Mouse (Mus musculus): ENCODE results near the gene Trip6. TPM values are rescaled to one million over a fixed set of nuclear protein-coding genes. Genes with fewer than 3 reads are reported as not detected.

Trip6 gene
- polyA plus RNA-seq, 1 experiment from 2014 or later, result 155 TPM

DNA sequence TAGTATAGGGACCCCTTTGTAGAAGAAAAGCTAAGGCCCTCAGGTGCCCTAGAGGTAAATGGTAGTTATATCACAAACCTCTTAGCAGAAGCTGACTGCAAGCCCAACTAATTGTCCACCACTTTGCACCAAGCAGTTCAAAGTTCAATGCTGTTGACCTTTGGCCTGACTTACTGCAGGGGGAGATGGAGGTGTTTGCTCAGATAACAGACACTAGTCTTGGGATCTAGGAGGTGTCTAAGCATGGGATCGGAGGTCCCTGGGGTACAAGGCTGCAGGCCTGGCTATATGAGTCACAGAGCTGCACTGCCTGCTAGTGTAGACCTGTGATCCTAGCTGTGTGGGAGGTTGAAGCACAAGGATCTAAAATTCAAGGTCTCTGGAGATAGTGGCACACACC is 4.4 kb upstream of the Trip6 start:
- ATAC-seq (no peak), DNase-seq (ENCODE audit: low read depth, low spot score) (no peak)
- no peak for TF ChIP-seq CTCF (IDR thresholded peaks at IDR 0.05)
- ChIA-PET CTCF (interaction anchor here (1.3 to 1.5 kb wide), 2 partner anchors 19 to 184 kb away, joined by 4 read pairs; partner anchors contain the start of gene Pop7), POLR2A (no interaction called here)
- in situ Hi-C loops (cut with MboI; ENCODE audit: low pct_unique_long_range_greater_than_20kb), result no loop called here
- H3K27me3 ChIP-seq, result no peaks in the 10 kb centered on the region

DNA sequence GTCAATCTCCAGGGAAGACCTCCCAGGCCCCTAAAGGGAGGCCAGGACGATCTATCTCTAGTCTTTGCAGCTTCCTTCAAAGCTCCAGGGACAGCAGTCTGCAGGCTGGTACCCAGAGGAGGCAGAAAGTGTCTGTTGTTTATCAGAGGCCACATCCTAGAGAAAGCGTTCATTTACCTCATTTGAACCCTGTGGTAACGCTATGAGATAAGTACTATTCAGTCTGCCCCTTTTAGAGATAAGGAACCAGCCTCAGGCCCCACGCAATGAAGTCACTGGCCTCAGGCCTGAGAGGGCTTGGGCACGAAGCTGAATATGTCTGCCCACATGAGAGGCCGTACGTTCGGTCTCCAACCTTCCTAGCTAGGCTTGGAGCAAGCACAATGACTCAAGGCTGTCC is 3.2 kb upstream of the Trip6 start:
- CTCF ChIA-PET, result interaction anchor here (0.9 to 1.3 kb wide), 2 partner anchors 16 to 185 kb away, joined by 3 to 4 read pairs; partner anchors contain the start of genes Pop7 and Slc12a9

DNA sequence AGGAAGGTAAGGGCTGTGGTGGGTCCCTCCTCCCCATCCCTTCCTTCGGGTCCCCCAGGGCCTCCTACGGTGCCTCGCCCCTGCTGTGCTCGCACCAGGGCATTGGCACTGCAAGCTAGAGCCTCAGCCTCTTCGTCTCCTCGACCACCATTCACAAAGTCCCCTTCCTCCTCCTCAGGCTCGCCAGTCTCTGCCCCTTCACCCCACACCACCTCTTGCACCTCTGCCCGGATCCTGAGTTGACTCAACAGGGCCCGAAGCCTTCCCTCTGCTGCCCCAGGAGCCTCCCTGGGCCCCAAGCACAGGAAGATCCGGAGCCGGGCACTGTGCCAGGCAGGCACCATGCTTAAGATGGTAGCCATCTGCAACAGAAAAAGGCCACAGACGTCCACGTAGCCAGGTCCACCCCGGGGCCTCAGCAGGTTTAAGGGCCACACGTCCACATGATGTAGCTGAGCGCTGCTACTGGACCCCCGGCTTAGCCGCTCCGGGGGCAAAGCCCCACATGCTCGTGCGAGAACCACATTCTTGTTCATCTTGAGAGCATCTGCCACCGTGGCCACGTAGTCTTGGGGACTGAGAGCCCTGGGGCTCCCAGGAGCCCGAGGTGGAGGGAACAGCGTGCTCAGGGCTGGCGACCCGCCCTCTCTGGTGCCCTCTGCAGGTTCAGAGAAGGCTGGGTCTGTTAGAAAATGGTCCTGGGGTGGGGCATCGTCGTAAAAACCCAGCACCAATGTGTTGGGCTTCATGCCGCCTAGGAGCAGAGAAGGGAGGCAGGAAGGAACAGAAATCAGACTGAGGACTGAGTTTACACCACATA is 1.1 kb upstream of the Trip6 start:
- TF ChIP-seq CTCF (IDR thresholded peaks at IDR 0.05), result no peak

More for the DNA sequence above, 3.2 kb upstream of the Trip6 start:
- POLR2A ChIA-PET, result no interaction called here
- H3K27me3 ChIP-seq, result no peaks in the 10 kb centered on the region
- in situ Hi-C loops (cut with MboI; ENCODE audit: low pct_unique_long_range_greater_than_20kb), result no loop called here
- TF ChIP-seq CTCF (IDR thresholded peaks at IDR 0.05), result no peak
- ATAC-seq (no peak), DNase-seq (ENCODE audit: low read depth, low spot score) (no peak)

DNA sequence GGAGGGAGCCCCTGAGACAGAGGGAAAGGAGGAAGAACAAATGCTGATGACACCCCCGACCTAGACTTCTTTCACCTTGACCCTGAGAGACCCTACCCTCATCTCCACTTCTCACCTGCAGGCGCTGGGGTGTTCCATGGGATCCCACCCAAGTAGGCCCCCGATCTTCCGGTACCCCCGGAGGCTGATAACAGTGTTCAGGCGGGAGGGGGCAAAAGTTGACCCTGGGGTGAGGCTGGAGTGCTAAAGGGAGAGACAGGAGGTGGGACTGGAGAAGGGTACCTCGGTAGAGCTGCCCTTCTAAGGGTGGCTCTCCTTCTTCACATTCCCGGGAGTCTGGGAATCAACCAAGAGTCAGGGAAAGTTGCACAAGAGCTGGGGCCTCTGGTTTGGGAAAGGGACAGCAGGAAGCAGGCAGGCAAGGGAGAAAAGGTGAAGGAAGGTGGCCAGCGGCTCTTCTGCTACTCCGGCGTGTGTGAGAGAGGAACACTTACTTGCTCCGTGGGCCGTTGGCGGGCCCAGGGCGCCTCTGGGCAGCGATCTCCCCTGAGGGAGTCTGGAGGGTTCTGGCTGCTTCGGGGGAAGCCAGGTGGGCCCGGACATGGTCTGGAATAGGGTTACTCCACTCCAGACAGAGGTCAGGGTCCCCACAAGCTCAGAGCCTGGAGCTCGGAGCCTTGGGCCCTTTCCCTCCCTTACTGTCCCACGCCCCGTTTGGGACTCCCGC is 575 bp downstream of the Trip6 start:
- DNase-seq (ENCODE audit: low read depth, low spot score), result no peak
- ChIA-PET CTCF (interaction anchor here (0.9 kb wide), 1 partner anchor 20 kb away, joined by 3 read pairs; the partner anchor contains the start of gene Slc12a9), POLR2A (interaction anchor here (1.2 to 1.5 kb wide), 2 partner anchors 9 to 20 kb away, joined by 3 to 5 read pairs; no protein-coding TSS in a partner anchor)
- peak; percentile 32 for ATAC-seq
- no peak for TF ChIP-seq CTCF (IDR thresholded peaks at IDR 0.05)
- H3K27me3 ChIP-seq, result no peaks in the 10 kb centered on the region
- in situ Hi-C loops (cut with MboI; ENCODE audit: low pct_unique_long_range_greater_than_20kb), result no loop called here

More for the DNA sequence above, 1.1 kb upstream of the Trip6 start:
- in situ Hi-C loops (cut with MboI; ENCODE audit: low pct_unique_long_range_greater_than_20kb), result no loop called here
- CTCF ChIA-PET, result no interaction called here
- DNase-seq (ENCODE audit: low read depth, low spot score) (no peak), ATAC-seq (no peak)
- POLR2A ChIA-PET, result interaction anchor here (1.2 kb wide), 1 partner anchor 21 kb away, joined by 3 read pairs; no protein-coding TSS in a partner anchor
- H3K27me3 ChIP-seq, result no peaks in the 10 kb centered on the region

DNA sequence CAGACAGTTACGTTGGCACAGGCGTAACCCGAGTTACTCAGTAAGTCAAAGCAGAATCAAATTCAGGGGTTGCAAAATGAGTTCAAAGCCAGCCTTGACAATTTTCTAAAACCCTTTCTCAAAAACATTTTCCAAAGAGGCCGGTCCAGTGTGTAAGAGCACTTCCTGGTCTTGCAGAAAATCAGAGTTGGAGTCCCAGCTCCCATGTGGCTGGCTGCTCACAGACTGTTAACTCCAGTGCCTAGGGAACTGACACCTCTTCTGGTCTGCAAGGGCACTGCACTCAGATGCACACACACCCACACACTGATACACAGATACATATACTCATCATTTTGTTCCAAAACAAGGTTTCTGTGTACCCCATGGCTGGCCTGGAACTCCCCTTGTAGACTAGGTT is 5.8 kb downstream of the Trip6 start:
- no peak for DNase-seq (ENCODE audit: low read depth, low spot score)
- ATAC-seq, result no peak
- in situ Hi-C loops (cut with MboI; ENCODE audit: low pct_unique_long_range_greater_than_20kb), result no loop called here
- no peak for TF ChIP-seq CTCF (IDR thresholded peaks at IDR 0.05)
- H3K27me3 ChIP-seq, result no peaks in the 10 kb centered on the region
- ChIA-PET POLR2A (no interaction called here), CTCF (interaction anchor here (1.4 kb wide), 1 partner anchor 25 kb away, joined by 3 read pairs; the partner anchor contains the start of gene Slc12a9)

DNA sequence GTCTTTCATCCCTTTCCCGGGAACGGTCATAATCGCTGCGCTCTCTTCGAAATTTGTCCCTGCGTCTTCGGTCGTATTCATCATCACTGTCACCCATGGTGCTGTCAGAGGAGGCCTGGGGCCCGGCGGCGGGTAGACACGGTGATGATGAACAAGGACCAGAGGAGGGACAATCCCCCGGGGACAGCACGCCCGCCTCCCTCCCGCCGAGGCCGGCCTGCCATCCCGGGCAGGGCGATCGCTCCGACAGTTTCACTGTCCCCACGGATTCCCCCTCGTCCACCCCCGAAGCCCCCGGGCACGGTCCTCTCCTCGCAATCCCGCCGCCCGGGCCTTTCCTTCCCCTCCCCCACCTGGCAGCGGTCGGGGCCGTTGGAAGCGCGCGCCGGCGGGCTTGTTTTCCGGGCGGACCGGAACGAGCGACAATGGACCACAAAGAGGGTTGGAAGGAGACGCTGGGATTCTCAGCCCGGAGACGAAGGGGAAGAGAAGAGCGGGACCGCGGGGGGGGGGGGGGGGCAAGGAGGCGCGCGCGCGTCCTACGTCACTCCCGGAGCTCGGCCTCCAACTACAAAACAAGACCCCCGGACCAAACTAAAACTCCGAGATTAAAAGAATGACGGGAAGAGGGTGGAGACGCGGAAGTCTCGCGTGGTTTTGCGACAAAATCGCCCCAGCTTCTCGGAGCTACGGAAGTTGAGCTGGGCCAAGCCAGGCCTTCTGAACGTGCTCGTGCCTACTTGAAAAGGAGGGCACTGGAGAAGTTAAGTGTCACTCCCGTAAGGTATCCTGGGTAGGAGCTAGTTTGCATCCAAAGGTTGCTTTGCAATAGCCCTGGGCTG is 6.9 kb downstream of the Trip6 start, which contains the start of gene Srrt:
Gene Srrt, minus strand, starts transcription at position 604 of the 842 bp plus-strand sequence.
- DNase-seq (ENCODE audit: low read depth, low spot score), result peak; percentile 86
- in situ Hi-C loops (cut with MboI; ENCODE audit: low pct_unique_long_range_greater_than_20kb), result no loop called here
- ChIA-PET CTCF (interaction anchor here (0.9 to 1.4 kb wide), 2 partner anchors 26 to 195 kb away, joined by 3 to 4 read pairs; partner anchors contain the start of genes Pop7 and Slc12a9), POLR2A (interaction anchor here (1.0 to 5.3 kb wide), 3 partner anchors 13 to 196 kb away, joined by 3 to 34 read pairs (median 3); partner anchors contain the start of gene Ufsp1)
- TF ChIP-seq CTCF (IDR thresholded peaks at IDR 0.05), result no peak
- H3K27me3 ChIP-seq, result no peaks in the 10 kb centered on the region
- ATAC-seq, result peak; percentile 41

DNA sequence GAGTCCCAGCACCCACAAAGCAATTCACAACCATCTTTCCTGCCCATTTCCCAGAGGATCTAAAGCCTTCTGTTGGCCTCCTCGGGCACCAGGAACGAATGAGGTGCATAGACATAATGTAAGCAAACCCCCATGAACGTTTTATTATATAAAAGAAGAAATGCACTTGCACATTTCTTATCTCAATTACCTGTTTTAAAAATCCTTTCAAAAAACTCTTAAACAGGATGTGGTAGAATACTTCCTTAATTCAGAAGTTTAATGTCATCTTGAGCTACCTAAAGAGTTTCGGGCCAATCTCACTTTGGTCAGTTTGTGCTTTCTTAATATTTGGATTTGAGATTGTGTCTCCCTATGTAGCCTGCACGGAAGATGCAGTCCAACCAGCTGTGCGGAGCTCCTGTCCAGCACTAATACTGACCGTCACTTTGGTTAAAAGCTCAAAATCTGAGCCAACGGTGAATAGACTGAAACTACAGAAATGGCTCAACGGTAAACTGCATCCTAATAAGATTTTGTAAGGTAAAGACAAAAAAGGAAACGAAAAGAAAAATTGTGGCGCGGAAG is 7.7 kb downstream of the Trip6 start:
- in situ Hi-C loops (cut with MboI; ENCODE audit: low pct_unique_long_range_greater_than_20kb), result no loop called here
- H3K27me3 ChIP-seq, result no peaks in the 10 kb centered on the region
- TF ChIP-seq CTCF (IDR thresholded peaks at IDR 0.05), result no peak
- CTCF ChIA-PET, result no interaction called here
- POLR2A ChIA-PET, result interaction anchor here (0.8 to 5.3 kb wide), 4 partner anchors 9 to 197 kb away, joined by 3 to 34 read pairs (median 4); partner anchors contain the start of gene Ufsp1
- no peak for ATAC-seq
- no peak for DNase-seq (ENCODE audit: low read depth, low spot score)

DNA sequence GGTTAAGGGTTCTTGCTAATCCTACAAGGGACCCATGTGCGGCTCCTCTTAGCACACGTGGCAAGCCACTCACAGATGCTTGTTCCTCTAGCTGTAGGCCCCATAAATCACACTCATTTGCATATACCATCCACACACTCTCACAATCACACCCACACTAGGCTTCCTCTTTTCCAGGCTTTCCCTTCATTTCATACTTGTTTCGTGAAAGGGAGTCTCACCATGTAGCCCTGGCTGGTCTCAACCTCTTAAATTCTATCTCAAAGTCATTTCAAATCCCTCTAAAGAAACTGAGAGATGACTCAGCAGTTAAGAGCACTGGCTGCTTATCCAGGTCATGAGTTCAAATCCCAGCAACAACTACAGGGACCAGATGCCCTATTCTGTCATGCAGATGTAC is 8.4 kb downstream of the Trip6 start:
- H3K27me3 ChIP-seq, result no peaks in the 10 kb centered on the region
- no peak for TF ChIP-seq CTCF (IDR thresholded peaks at IDR 0.05)
- POLR2A ChIA-PET, result interaction anchor here (0.8 to 5.3 kb wide), 4 partner anchors 8 to 198 kb away, joined by 3 to 34 read pairs (median 5); partner anchors contain the start of genes Slc12a9 and Ufsp1
- in situ Hi-C loops (cut with MboI; ENCODE audit: low pct_unique_long_range_greater_than_20kb), result no loop called here
- ATAC-seq, result no peak
- no peak for DNase-seq (ENCODE audit: low read depth, low spot score)
- CTCF ChIA-PET, result interaction anchor here (1.9 kb wide), 1 partner anchor 10 kb away, joined by 7 read pairs; no protein-coding TSS in a partner anchor

DNA sequence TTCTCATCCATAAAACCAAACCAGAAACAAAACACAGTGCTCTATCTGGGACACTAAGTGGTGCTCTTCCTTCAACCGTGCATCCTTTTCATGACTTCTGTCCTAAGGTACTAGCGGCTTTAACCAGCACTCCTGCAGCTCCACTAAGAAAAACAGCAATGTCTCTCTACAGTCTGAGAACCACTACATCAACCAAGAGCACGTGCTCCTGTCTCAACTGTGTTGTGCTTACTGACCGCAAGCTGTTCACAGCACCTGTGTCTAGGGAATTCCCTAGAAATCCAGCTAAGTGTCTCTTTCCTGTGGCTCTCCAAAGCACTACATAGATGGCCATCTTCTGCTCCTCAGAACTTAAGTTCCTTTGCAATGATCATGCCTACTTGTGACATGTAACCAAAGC is 9.4 kb downstream of the Trip6 start:
- POLR2A ChIA-PET, result interaction anchor here (1.7 to 5.3 kb wide), 3 partner anchors 9 to 28 kb away, joined by 5 to 34 read pairs (median 6); partner anchors contain the start of genes Slc12a9, Trip6 and Ufsp1
- CTCF ChIA-PET, result interaction anchor here (1.9 kb wide), 1 partner anchor 9 kb away, joined by 7 read pairs; no protein-coding TSS in a partner anchor
- in situ Hi-C loops (cut with MboI; ENCODE audit: low pct_unique_long_range_greater_than_20kb), result no loop called here
- no peaks in the 10 kb centered on the region for H3K27me3 ChIP-seq
- no peak for TF ChIP-seq CTCF (IDR thresholded peaks at IDR 0.05)
- ATAC-seq, result no peak
- DNase-seq (ENCODE audit: low read depth, low spot score), result no peak

Data from Patski (cell line).